Mouse (Mus musculus) forebrain, embryonic 15.5 days (tissue): ENCODE measurements around the gene Bsn. TPM values are rescaled to one million over a fixed set of nuclear protein-coding genes. Genes with fewer than 3 reads are reported as not detected.
A peak's percentile ranks its signal among the peaks of the same experiment; 100 is the strongest.

Source experiments
- ATAC-seq: fragments of 200-750 bp; cut with Nextera tagmentation; replicated peaks from 2 replicates; pipeline ENCODE4 v1.8.0; 2017; ENCODE audit warnings: mild to moderate bottlenecking, moderate TSS enrichment, moderate library complexity
- H3K27ac ChIP-seq: fragments of 300-500 bp; sonication (generic); replicated peaks from 2 replicates; pipeline ENCODE4 v1.5.1; 2015; ENCODE audit warnings: mild to moderate bottlenecking, inconsistent platforms
- H3K27me3 ChIP-seq: fragments of 300-500 bp; sonication (generic); 2 replicates; pipeline ENCODE4 v1.6.1; 2015; ENCODE audit warnings: inconsistent platforms
- H3K36me3 ChIP-seq: fragments of 300-500 bp; sonication (generic); 2 replicates; pipeline ENCODE4 v1.6.1; 2015; ENCODE audit warnings: mild to moderate bottlenecking, inconsistent platforms
- H3K4me1 ChIP-seq: fragments of 300-500 bp; sonication (generic); 2 replicates; pipeline ENCODE4 v1.6.1; 2015; ENCODE audit warnings: inconsistent platforms
- H3K4me2 ChIP-seq: fragments of 300-500 bp; sonication (generic); replicated peaks from 2 replicates; pipeline ENCODE4 v1.6.1; 2015; ENCODE audit warnings: mild to moderate bottlenecking, inconsistent platforms
- H3K4me3 ChIP-seq: fragments of 300-500 bp; sonication (generic); 2 replicates; pipeline ENCODE4 v1.5.1; 2015; ENCODE audit warnings: mild to moderate bottlenecking, inconsistent platforms
- H3K9ac ChIP-seq: fragments of 300-500 bp; sonication (generic); replicated peaks from 2 replicates; pipeline ENCODE4 v1.6.1; 2015; ENCODE audit warnings: mild to moderate bottlenecking, inconsistent platforms
- H3K9me3 ChIP-seq: fragments of 300-500 bp; sonication (generic); 2 replicates; pipeline ENCODE4 v1.6.1; 2016; ENCODE audit warnings: inconsistent platforms
- WGBS: fragments of 180-500 bp; shearing (Covaris S2); methylation state at CpG from one replicate; pipeline ENCODE4 v1.1.7; 2015; ENCODE audit warnings: mixed read lengths; 5-methylcytosine and 5-hydroxymethylcytosine counted together
- polyA plus RNA-seq: library from polyadenylated mRNA; unstranded; fragments of >200 nt; fragmentation: Nextera tagmentation; extraction: Ambion mirVana; gene quantifications from 2 replicates; pipeline ENCODE4 v1.2.1, GENCODE M21; 2015

Bsn gene
- polyA plus RNA-seq, 1 experiment from 2014 or later: 7.3 TPM

DNA sequence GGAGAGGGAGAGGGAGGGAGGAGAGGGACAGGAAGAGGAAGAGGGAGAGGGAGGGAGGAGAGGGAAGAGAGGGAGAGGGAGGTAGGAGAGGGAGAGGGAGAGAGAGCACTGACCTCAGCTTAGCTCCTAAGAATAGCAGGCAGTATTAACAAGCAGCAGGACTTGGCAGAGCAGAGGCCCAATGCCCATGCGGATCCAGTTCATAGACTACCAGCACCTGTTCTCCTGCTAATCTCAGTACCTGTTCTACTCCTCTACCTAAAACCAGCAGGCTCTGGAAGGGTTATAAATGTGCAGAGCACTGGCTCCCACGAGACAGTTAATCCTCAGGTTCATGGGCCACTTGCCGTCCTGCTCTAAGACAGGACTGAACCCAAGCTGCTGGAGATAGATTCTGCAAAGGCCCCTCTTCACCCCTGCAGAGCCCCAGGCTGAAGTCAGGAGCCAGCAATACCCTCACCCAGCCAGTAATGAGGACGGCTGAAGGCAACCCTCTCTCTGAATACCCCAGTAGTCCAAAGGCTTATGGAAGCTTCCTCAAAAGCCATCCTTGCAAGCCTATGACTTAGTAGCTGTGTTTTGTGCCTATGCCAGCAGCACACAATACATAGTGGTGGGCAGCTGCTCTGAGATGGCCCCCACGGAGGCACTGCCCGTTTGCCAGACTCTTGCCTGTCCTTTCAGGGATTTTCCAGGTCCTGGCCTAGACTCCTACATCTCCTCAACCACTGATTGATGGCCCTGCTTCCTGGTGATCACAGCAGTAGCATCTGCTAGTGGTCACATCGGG is 116.8 kb downstream of the Bsn start:
- H3K4me2 ChIP-seq: no peak overlapping the region
- no peaks in the 10 kb centered on the region for H3K27me3 ChIP-seq
- H3K36me3 ChIP-seq: peaks cover 15% of the 10 kb centered on the region; the same call in 1 of the 2 replicates
- no peak overlapping the region for H3K4me3 ChIP-seq
- 62% methylated on average over 7 of the region's 7 CpGs for WGBS
- H3K4me1 ChIP-seq: peaks cover 7% of the 10 kb centered on the region
- no peak overlapping the region for H3K27ac ChIP-seq
- no peak for ATAC-seq
- no peak overlapping the region for H3K9ac ChIP-seq
- no peaks in the 10 kb centered on the region for H3K9me3 ChIP-seq

GRCm38 (mm10) chr9:108072481-108072924 is 117.7 kb downstream of the Bsn start:
- Histone ChIP-seq H3K36me3 (peaks cover 15% of the 10 kb centered on the region; the same call in 1 of the 2 replicates), H3K27ac (no peak overlapping the region), H3K27me3 (no peaks in the 10 kb centered on the region), H3K9me3 (no peaks in the 10 kb centered on the region), H3K4me1 (no peaks in the 10 kb centered on the region), H3K4me2 (no peak overlapping the region), H3K4me3 (no peak overlapping the region), H3K9ac (peak overlapping the region; percentile 24; the same call in 1 of the 2 replicates)
- 54% methylated on average over 9 of the region's 9 CpGs for WGBS
- ATAC-seq: no peak

DNA sequence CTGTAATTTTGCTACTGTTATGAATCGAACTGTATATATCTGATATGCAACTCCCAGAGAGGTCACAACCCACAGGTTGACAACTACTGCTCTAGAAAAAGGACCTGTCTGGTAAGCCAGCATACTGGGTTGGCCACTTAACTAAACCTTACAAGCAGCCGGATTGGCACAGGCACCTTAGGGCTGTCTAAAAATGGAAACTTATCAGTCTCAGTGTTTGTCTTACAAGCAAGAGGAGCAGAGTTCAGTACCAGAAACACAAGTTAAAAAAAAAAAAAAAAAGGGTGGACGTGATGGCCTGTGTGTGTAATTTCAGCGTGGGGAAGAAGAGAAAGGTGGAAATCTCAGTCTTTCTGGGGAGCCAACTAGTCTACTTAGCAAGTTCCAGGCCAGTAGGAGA is 118.4 kb downstream of the Bsn start:
- no peaks in the 10 kb centered on the region for H3K4me1 ChIP-seq
- peaks cover 15% of the 10 kb centered on the region; the same call in 1 of the 2 replicates for H3K36me3 ChIP-seq
- ATAC-seq: no peak
- H3K4me2 ChIP-seq: no peak overlapping the region
- H3K4me3 ChIP-seq: no peak overlapping the region
- no peaks in the 10 kb centered on the region for H3K27me3 ChIP-seq
- H3K27ac ChIP-seq: no peak overlapping the region
- H3K9ac ChIP-seq: no peak overlapping the region
- WGBS: 87% methylated on average over 4 of the region's 4 CpGs
- H3K9me3 ChIP-seq: no peaks in the 10 kb centered on the region

GRCm38 (mm10) chr9:108069529-108069928 is 120.7 kb downstream of the Bsn start:
- Histone ChIP-seq H3K4me2 (no peak overlapping the region), H3K4me1 (no peaks in the 10 kb centered on the region), H3K4me3 (no peak overlapping the region), H3K27me3 (no peaks in the 10 kb centered on the region), H3K9me3 (no peaks in the 10 kb centered on the region), H3K27ac (no peak overlapping the region), H3K9ac (no peak overlapping the region), H3K36me3 (peaks cover 15% of the 10 kb centered on the region; the same call in 1 of the 2 replicates)
- no peak for ATAC-seq
- WGBS: 90% methylated on average over 7 of the region's 7 CpGs

- 90% methylated on average over 9 of the region's 9 CpGs for WGBS
- Histone ChIP-seq H3K9me3 (no peaks in the 10 kb centered on the region), H3K4me2 (no peak overlapping the region), H3K36me3 (peaks cover 15% of the 10 kb centered on the region; the same call in 1 of the 2 replicates), H3K27ac (no peak overlapping the region), H3K27me3 (no peaks in the 10 kb centered on the region), H3K4me3 (no peak overlapping the region), H3K4me1 (no peaks in the 10 kb centered on the region), H3K9ac (no peak overlapping the region)
- no peak for ATAC-seq
These were observed 121.2 kb downstream of the Bsn start for GRCm38 (mm10) chr9:108069007-108069406.

- peak; percentile 41 for ATAC-seq
- Histone ChIP-seq H3K4me1 (no peaks in the 10 kb centered on the region), H3K27me3 (no peaks in the 10 kb centered on the region), H3K27ac (no peak overlapping the region), H3K9ac (no peak overlapping the region), H3K9me3 (no peaks in the 10 kb centered on the region), H3K4me2 (no peak overlapping the region), H3K36me3 (peaks cover 22% of the 10 kb centered on the region; the same call in 1 of the 2 replicates), H3K4me3 (no peak overlapping the region)
- 21% methylated on average over 8 of the region's 8 CpGs for WGBS
These were observed 122.3 kb downstream of the Bsn start for GRCm38 (mm10) chr9:108067900-108068299.

DNA sequence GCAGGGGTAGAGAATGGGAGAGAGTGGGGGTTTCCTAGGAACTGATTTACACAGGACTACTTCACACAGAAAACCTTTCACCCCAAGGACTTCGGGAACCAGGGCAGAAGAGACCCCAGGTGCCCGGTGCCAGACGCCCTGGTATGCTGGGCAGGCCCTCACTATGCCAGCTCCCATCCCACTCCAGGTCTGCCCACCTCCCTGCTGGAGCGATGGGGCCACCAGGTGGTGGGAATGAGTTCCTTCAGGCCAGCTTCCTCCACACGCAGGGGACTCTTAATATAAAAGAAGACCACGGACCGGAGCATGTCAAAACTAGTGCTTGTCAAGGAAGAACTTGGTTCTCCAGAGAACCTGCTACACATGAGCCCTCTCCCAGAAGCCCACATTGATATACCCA is 123.0 kb downstream of the Bsn start:
- no peak overlapping the region for H3K9ac ChIP-seq
- no peak overlapping the region for H3K4me3 ChIP-seq
- H3K36me3 ChIP-seq: peaks cover 26% of the 10 kb centered on the region; the same call in 1 of the 2 replicates
- no peak overlapping the region for H3K4me2 ChIP-seq
- no peak for ATAC-seq
- no peaks in the 10 kb centered on the region for H3K4me1 ChIP-seq
- H3K27me3 ChIP-seq: no peaks in the 10 kb centered on the region
- 79% methylated on average over 7 of the region's 7 CpGs for WGBS
- no peaks in the 10 kb centered on the region for H3K9me3 ChIP-seq
- H3K27ac ChIP-seq: no peak overlapping the region

GRCm38 (mm10) chr9:108065491-108066011 is 124.6 kb downstream of the Bsn start:
- Histone ChIP-seq H3K9ac (no peak overlapping the region), H3K4me1 (no peaks in the 10 kb centered on the region), H3K9me3 (no peaks in the 10 kb centered on the region), H3K27ac (no peak overlapping the region), H3K4me3 (no peak overlapping the region), H3K36me3 (peaks cover 20% of the 10 kb centered on the region; the same call in 1 of the 2 replicates), H3K27me3 (no peaks in the 10 kb centered on the region), H3K4me2 (no peak overlapping the region)
- ATAC-seq: peak; percentile 51; the same call in 1 of the 2 replicates
- WGBS: 44% methylated on average over 5 of the region's 5 CpGs

GRCm38 (mm10) chr9:108063361-108063760 is 126.8 kb downstream of the Bsn start:
- Histone ChIP-seq H3K9me3 (no peaks in the 10 kb centered on the region), H3K36me3 (peaks cover 18% of the 10 kb centered on the region), H3K4me2 (no peak overlapping the region), H3K27me3 (no peaks in the 10 kb centered on the region), H3K4me3 (no peak overlapping the region), H3K27ac (no peak overlapping the region), H3K4me1 (no peaks in the 10 kb centered on the region), H3K9ac (no peak overlapping the region)
- ATAC-seq: no peak
- 93% methylated on average over 12 of the region's 12 CpGs for WGBS

GRCm38 (mm10) chr9:108062142-108062541 is 128.0 kb downstream of the Bsn start:
- no peak for ATAC-seq
- no peaks in the 10 kb centered on the region for H3K9me3 ChIP-seq
- no peak overlapping the region for H3K9ac ChIP-seq
- peaks cover 30% of the 10 kb centered on the region for H3K36me3 ChIP-seq
- H3K4me3 ChIP-seq: no peak overlapping the region
- no peaks in the 10 kb centered on the region for H3K27me3 ChIP-seq
- H3K27ac ChIP-seq: no peak overlapping the region
- 95% methylated on average over 3 of the region's 3 CpGs for WGBS
- no peak overlapping the region for H3K4me2 ChIP-seq
- no peaks in the 10 kb centered on the region for H3K4me1 ChIP-seq

GRCm38 (mm10) chr9:108058291-108058690 is 131.9 kb downstream of the Bsn start:
- peaks cover 39% of the 10 kb centered on the region for H3K36me3 ChIP-seq

GRCm38 (mm10) chr9:108057262-108057562 is 133.0 kb downstream of the Bsn start:
- peaks cover 32% of the 10 kb centered on the region for H3K36me3 ChIP-seq
- no peak overlapping the region for H3K4me3 ChIP-seq
- no peak overlapping the region for H3K27ac ChIP-seq
- H3K9ac ChIP-seq: no peak overlapping the region
- WGBS: 92% methylated on average over 5 of the region's 5 CpGs
- H3K4me2 ChIP-seq: no peak overlapping the region
- H3K27me3 ChIP-seq: no peaks in the 10 kb centered on the region
- ATAC-seq: no peak
- H3K4me1 ChIP-seq: peaks cover 11% of the 10 kb centered on the region
- no peaks in the 10 kb centered on the region for H3K9me3 ChIP-seq

More at GRCm38 (mm10) chr9:108058291-108058690, 131.9 kb downstream of the Bsn start:
- no peak overlapping the region for H3K4me2 ChIP-seq
- no peak overlapping the region for H3K9ac ChIP-seq
- no peaks in the 10 kb centered on the region for H3K27me3 ChIP-seq
- H3K4me1 ChIP-seq: peaks cover under 1% of the 10 kb centered on the region; the same call in 1 of the 2 replicates
- no peaks in the 10 kb centered on the region for H3K9me3 ChIP-seq
- H3K4me3 ChIP-seq: no peak overlapping the region
- 91% methylated on average over 9 of the region's 9 CpGs for WGBS
- ATAC-seq: no peak
- no peak overlapping the region for H3K27ac ChIP-seq
